Mouse (Mus musculus): ENCODE data around the gene Gpld1.

Gpld1 gene

GRCm38 (mm10) chr13:25024655-25025054 is 81.7 kb downstream of the Gpld1 start:
- peak; percentile 59 for DNase-seq

GRCm38 (mm10) chr13:25026409-25027113 is 83.6 kb downstream of the Gpld1 start:
- DNase-seq, result no peak

DNA sequence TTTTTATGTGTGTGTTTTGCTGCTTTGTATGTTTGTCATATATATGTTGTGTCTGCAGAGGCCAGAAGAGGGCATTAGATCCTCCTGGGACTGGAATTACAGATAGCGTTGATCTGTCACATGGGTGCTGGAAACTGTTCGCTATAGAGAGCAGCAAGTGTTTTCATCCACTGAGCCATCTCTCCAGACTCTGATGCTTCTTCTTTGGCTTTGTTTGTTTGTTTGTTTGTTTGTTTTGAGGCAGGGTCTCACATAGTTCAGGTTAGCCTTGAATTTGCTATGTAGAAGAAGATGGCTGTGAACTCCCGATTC is 84.1 kb downstream of the Gpld1 start:
- DNase-seq, result no peak

- no peak for DNase-seq
Measured at GRCm38 (mm10) chr13:25039488-25039887, 96.5 kb downstream of the Gpld1 start.

All from kidney, adult 18-20 months (tissue).